Mouse (Mus musculus): Measurements from ENCODE around the gene Nacad. TPM values are rescaled to one million over a fixed set of nuclear protein-coding genes. Genes with fewer than 3 reads are reported as not detected.
A peak's percentile ranks its signal among the peaks of the same experiment; 100 is the strongest.

The Nacad gene
- polyA plus RNA-seq, 1 experiment from 2014 or later, result 1.1 TPM

GRCm38 (mm10) chr11:6576151-6576550, 29.7 kb downstream of the Nacad start:
- Histone ChIP-seq H3K4me2 (no peak overlapping the region), H3K27ac (no peak overlapping the region), H3K27me3 (no peaks in the 10 kb centered on the region), H3K4me3 (no peak overlapping the region), H3K9me3 (replicated peaks) (no peaks in the 10 kb centered on the region), H3K4me1 (replicated peaks) (0 out of 2 replicates have a peak, but pooled peaks cover 2% of the 10 kb centered on the region), H3K36me3 (0 out of 2 replicates have a peak, but pooled peaks cover 8% of the 10 kb centered on the region), H3K9ac (no peak overlapping the region)
- ATAC-seq (replicated peaks; ENCODE audit: insufficient number of reproducible peaks, insufficient read depth, low FRiP score, low read depth), result no peak
- 83% methylated on average over 3 of the region's 3 CpGs for WGBS

GRCm38 (mm10) chr11:6569410-6569777, 36.5 kb downstream of the Nacad start:
- Histone ChIP-seq H3K9ac (no peak overlapping the region), H3K36me3 (0 out of 2 replicates have a peak, but pooled peaks cover 3% of the 10 kb centered on the region), H3K27ac (no peak overlapping the region), H3K27me3 (no peaks in the 10 kb centered on the region), H3K4me3 (no peak overlapping the region), H3K4me1 (replicated peaks) (peaks cover 18% of the 10 kb centered on the region), H3K4me2 (no peak overlapping the region), H3K9me3 (replicated peaks) (no peaks in the 10 kb centered on the region)
- 40% methylated on average over 3 of the region's 3 CpGs for WGBS
- no peak for ATAC-seq (replicated peaks; ENCODE audit: insufficient number of reproducible peaks, insufficient read depth, low FRiP score, low read depth)

GRCm38 (mm10) chr11:6568584-6569409, 37.1 kb downstream of the Nacad start:
- no peak for ATAC-seq (replicated peaks; ENCODE audit: insufficient number of reproducible peaks, insufficient read depth, low FRiP score, low read depth)
- Histone ChIP-seq H3K27me3 (no peaks in the 10 kb centered on the region), H3K27ac (peak overlapping the region; percentile 28; the same call in 1 of the 2 replicates), H3K4me3 (no peak overlapping the region), H3K4me2 (no peak overlapping the region), H3K9ac (no peak overlapping the region), H3K4me1 (replicated peaks) (peaks cover 22% of the 10 kb centered on the region), H3K9me3 (replicated peaks) (no peaks in the 10 kb centered on the region), H3K36me3 (0 out of 2 replicates have a peak, but pooled peaks cover 3% of the 10 kb centered on the region)
- 54% methylated on average over 11 of the region's 11 CpGs for WGBS

DNA sequence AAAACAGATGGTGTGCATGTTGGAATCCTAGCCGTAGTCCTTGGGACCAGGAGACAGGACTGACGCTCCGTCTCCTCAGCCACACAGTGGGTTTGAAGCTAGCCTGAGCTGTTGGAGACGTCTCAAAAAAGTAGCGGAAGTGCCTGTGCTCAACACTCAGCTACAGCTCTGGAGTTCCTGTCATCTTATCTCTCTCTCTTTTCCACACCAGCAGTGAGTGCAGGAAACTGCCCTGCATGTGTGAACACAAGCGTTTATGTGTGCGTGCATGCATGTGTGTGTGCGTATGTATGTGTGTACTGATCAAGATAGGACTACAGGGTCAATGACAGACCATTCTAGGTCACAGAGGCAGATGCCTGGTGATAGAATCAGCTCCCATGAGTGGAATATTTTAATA, 37.9 kb downstream of the Nacad start:
- H3K36me3 ChIP-seq, result 0 out of 2 replicates have a peak, but pooled peaks cover 3% of the 10 kb centered on the region
- H3K27ac ChIP-seq, result no peak overlapping the region
- ATAC-seq (replicated peaks; ENCODE audit: insufficient number of reproducible peaks, insufficient read depth, low FRiP score, low read depth), result 0 out of 2 replicates have a peak, but pooled peaks have one; percentile 47
- 40% methylated on average over 8 of the region's 8 CpGs for WGBS
- H3K4me3 ChIP-seq, result no peak overlapping the region
- peaks cover 28% of the 10 kb centered on the region for H3K4me1 ChIP-seq (replicated peaks)
- no peak overlapping the region for H3K4me2 ChIP-seq
- no peaks in the 10 kb centered on the region for H3K9me3 ChIP-seq (replicated peaks)
- H3K27me3 ChIP-seq, result no peaks in the 10 kb centered on the region
- H3K9ac ChIP-seq, result no peak overlapping the region

- no peak overlapping the region for H3K9ac ChIP-seq
- no peaks in the 10 kb centered on the region for H3K9me3 ChIP-seq (replicated peaks)
- peaks cover 30% of the 10 kb centered on the region for H3K4me1 ChIP-seq (replicated peaks)
- 0 out of 2 replicates have a peak, but pooled peaks cover 2% of the 10 kb centered on the region for H3K36me3 ChIP-seq
- ATAC-seq (replicated peaks; ENCODE audit: insufficient number of reproducible peaks, insufficient read depth, low FRiP score, low read depth), result no peak
- no peak overlapping the region for H3K4me2 ChIP-seq
- H3K27ac ChIP-seq, result no peak overlapping the region
- no peak overlapping the region for H3K4me3 ChIP-seq
- H3K27me3 ChIP-seq, result no peaks in the 10 kb centered on the region
- WGBS, result 76% methylated on average over 4 of the region's 4 CpGs
Observed at GRCm38 (mm10) chr11:6566496-6566895, 39.4 kb downstream of the Nacad start.

DNA sequence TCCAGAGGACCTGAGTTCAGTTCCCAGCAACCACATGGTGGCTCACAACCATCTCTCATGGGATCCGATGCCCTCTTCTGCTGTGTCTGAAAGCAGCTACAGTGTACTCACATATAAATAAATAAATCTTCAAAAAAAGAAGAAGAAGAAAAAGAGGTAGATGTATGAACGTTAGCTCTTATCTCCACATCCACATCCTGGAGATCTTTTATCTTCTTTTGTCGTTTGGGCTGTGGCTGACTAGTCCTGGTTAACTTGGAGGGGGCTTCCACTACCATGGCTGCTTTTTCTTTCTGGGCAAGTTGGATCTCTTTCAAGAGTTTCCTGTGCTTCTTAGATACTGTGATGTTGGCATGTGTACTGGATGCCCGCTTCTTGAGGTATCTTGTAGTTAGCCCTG, 42.7 kb downstream of the Nacad start:
- no peak overlapping the region for H3K9ac ChIP-seq
- no peaks in the 10 kb centered on the region for H3K27me3 ChIP-seq
- H3K36me3 ChIP-seq, result no peaks in the 10 kb centered on the region
- peaks cover 16% of the 10 kb centered on the region for H3K4me1 ChIP-seq (replicated peaks)
- H3K27ac ChIP-seq, result no peak overlapping the region
- H3K4me2 ChIP-seq, result no peak overlapping the region
- H3K9me3 ChIP-seq (replicated peaks), result no peaks in the 10 kb centered on the region
- no peak overlapping the region for H3K4me3 ChIP-seq
- ATAC-seq (replicated peaks; ENCODE audit: insufficient number of reproducible peaks, insufficient read depth, low FRiP score, low read depth), result no peak
- WGBS, result 80% methylated on average over 4 of the region's 4 CpGs

- Histone ChIP-seq H3K27ac (no peak overlapping the region), H3K36me3 (no peaks in the 10 kb centered on the region), H3K9me3 (replicated peaks) (no peaks in the 10 kb centered on the region), H3K4me3 (peak overlapping the region; percentile 28; the same call in 1 of the 2 replicates), H3K4me1 (replicated peaks) (peaks cover 12% of the 10 kb centered on the region), H3K4me2 (no peak overlapping the region; the same call in 1 of the 2 replicates), H3K27me3 (no peaks in the 10 kb centered on the region), H3K9ac (no peak overlapping the region)
- WGBS, result 68% methylated on average over 6 of the region's 6 CpGs
- ATAC-seq (replicated peaks; ENCODE audit: insufficient number of reproducible peaks, insufficient read depth, low FRiP score, low read depth), result no peak
Observed at GRCm38 (mm10) chr11:6562359-6562758, 43.5 kb downstream of the Nacad start.

- no peak overlapping the region for H3K9ac ChIP-seq
- no peaks in the 10 kb centered on the region for H3K27me3 ChIP-seq
- ATAC-seq (replicated peaks; ENCODE audit: insufficient number of reproducible peaks, insufficient read depth, low FRiP score, low read depth), result no peak
- H3K36me3 ChIP-seq, result no peaks in the 10 kb centered on the region
- H3K27ac ChIP-seq, result no peak overlapping the region
- H3K4me1 ChIP-seq (replicated peaks), result peaks cover 12% of the 10 kb centered on the region
- peak overlapping the region; percentile 28 for H3K4me3 ChIP-seq
- 0 out of 2 replicates have a peak overlapping the region, but pooled peaks have one; percentile 2 for H3K4me2 ChIP-seq
- no peaks in the 10 kb centered on the region for H3K9me3 ChIP-seq (replicated peaks)
- 81% methylated on average over 4 of the region's 4 CpGs for WGBS
Observed at GRCm38 (mm10) chr11:6561474-6561873, 44.4 kb downstream of the Nacad start.

GRCm38 (mm10) chr11:6560655-6561360, 45.0 kb downstream of the Nacad start:
- peak overlapping the region; percentile 3; the same call in 1 of the 2 replicates for H3K4me2 ChIP-seq
- ATAC-seq (replicated peaks; ENCODE audit: insufficient number of reproducible peaks, insufficient read depth, low FRiP score, low read depth), result no peak
- no peaks in the 10 kb centered on the region for H3K9me3 ChIP-seq (replicated peaks)
- no peaks in the 10 kb centered on the region for H3K27me3 ChIP-seq
- H3K36me3 ChIP-seq, result no peaks in the 10 kb centered on the region
- H3K9ac ChIP-seq, result no peak overlapping the region
- peak overlapping the region; percentile 21; the same call in 1 of the 2 replicates for H3K27ac ChIP-seq
- peaks cover 12% of the 10 kb centered on the region for H3K4me1 ChIP-seq (replicated peaks)
- peak overlapping the region; percentile 28 for H3K4me3 ChIP-seq
- 80% methylated on average over 13 of the region's 13 CpGs for WGBS

- WGBS, result 92% methylated on average over 2 of the region's 2 CpGs
Observed at GRCm38 (mm10) chr11:6559996-6560395, 45.9 kb downstream of the Nacad start.

GRCm38 (mm10) chr11:6558234-6558633, 47.6 kb downstream of the Nacad start:
- H3K4me3 ChIP-seq, result no peak overlapping the region
- no peaks in the 10 kb centered on the region for H3K27me3 ChIP-seq
- H3K4me2 ChIP-seq, result no peak overlapping the region
- WGBS, result 71% methylated on average over 3 of the region's 3 CpGs
- no peak for ATAC-seq (replicated peaks; ENCODE audit: insufficient number of reproducible peaks, insufficient read depth, low FRiP score, low read depth)
- no peaks in the 10 kb centered on the region for H3K9me3 ChIP-seq (replicated peaks)
- peaks cover 10% of the 10 kb centered on the region for H3K4me1 ChIP-seq (replicated peaks)
- no peak overlapping the region for H3K27ac ChIP-seq
- H3K36me3 ChIP-seq, result no peaks in the 10 kb centered on the region
- H3K9ac ChIP-seq, result no peak overlapping the region

More at GRCm38 (mm10) chr11:6559996-6560395, 45.9 kb downstream of the Nacad start:
- Histone ChIP-seq H3K9ac (no peak overlapping the region), H3K27me3 (no peaks in the 10 kb centered on the region), H3K4me3 (no peak overlapping the region), H3K9me3 (replicated peaks) (no peaks in the 10 kb centered on the region), H3K4me2 (no peak overlapping the region), H3K4me1 (replicated peaks) (peaks cover 13% of the 10 kb centered on the region), H3K36me3 (no peaks in the 10 kb centered on the region), H3K27ac (no peak overlapping the region)
- no peak for ATAC-seq (replicated peaks; ENCODE audit: insufficient number of reproducible peaks, insufficient read depth, low FRiP score, low read depth)

Data from heart, embryonic 15.5 days (tissue).